Mouse (Mus musculus) spleen, adult 2 months (tissue): ENCODE data around the gene Tnrc18.

Experiments used
- CTCF ChIP-seq: fragments of 200-500 bp; IDR thresholded peaks from 2 replicates; pipeline ENCODE4 v1.5.1; 2011; ENCODE audit warnings: mild to moderate bottlenecking, inconsistent platforms; ENCODE audit not compliant: insufficient read depth, insufficient read length, insufficient replicate concordance; ENCODE audit errors: extremely low read depth
- POLR2A ChIP-seq: fragments of 200-500 bp; IDR thresholded peaks from 2 replicates; pipeline ENCODE4 v1.6.1; 2011; ENCODE audit warnings: low read depth, low read length, inconsistent platforms

DNA sequence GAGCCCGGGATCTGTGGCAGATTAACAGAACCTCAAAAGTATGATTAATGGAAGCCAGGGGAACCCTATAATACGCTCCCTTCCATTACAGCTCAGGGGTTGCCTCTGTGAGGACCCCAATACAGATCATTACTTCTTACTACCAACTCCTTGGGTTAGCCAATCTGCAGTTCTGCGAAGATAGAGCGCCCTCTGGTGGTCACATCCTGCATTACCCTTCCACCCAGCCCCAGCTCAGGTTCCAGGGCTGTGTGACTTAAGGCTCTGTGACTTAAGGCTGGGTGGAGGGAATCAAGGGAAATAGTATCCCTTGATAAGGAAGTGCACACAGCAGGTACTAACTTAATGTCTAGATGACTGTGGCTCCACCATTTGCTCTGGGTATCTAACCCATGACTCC lies 99.4 kb downstream of the Tnrc18 start:
- TF ChIP-seq POLR2A (no peak), CTCF (peak; percentile 85; the same call in 1 of the 2 replicates)
